Mouse (Mus musculus): ENCODE results near the gene Tnnt1.
A peak's percentile ranks its signal among the peaks of the same experiment; 100 is the strongest.

Tnnt1 gene

GRCm38 (mm10) chr7:4498251-4498650 lies 17.9 kb downstream of the Tnnt1 start:
- no peak for DNase-seq (ENCODE audit: low read depth in 2 of 2, low spot score in 2 of 2)

- DNase-seq (ENCODE audit: low read depth in 2 of 2, low spot score in 2 of 2): no peak
Observed at GRCm38 (mm10) chr7:4497271-4497903, 18.8 kb downstream of the Tnnt1 start.

GRCm38 (mm10) chr7:4496468-4496867 lies 19.7 kb downstream of the Tnnt1 start:
- no peak for DNase-seq (ENCODE audit: low read depth in 2 of 2, low spot score in 2 of 2)

- no peak for DNase-seq (ENCODE audit: low read depth in 2 of 2, low spot score in 2 of 2)
Observed at GRCm38 (mm10) chr7:4493991-4494390, 22.2 kb downstream of the Tnnt1 start.

- DNase-seq (ENCODE audit: low read depth in 2 of 2, low spot score in 2 of 2): peak; percentile 23 to 24
Observed at GRCm38 (mm10) chr7:4492284-4493224, 23.6 kb downstream of the Tnnt1 start.

GRCm38 (mm10) chr7:4491308-4491707 lies 24.9 kb downstream of the Tnnt1 start:
- DNase-seq (ENCODE audit: low read depth in 2 of 2, low spot score in 2 of 2): no peak

- no peak for DNase-seq (ENCODE audit: low read depth in 2 of 2, low spot score in 2 of 2)
Observed at GRCm38 (mm10) chr7:4482281-4482680, 33.9 kb downstream of the Tnnt1 start.

GRCm38 (mm10) chr7:4479674-4480073 lies 36.5 kb downstream of the Tnnt1 start:
- peak; percentile 21 to 44 for DNase-seq (ENCODE audit: low read depth in 2 of 2, low spot score in 2 of 2)

GRCm38 (mm10) chr7:4478796-4479291 lies 37.3 kb downstream of the Tnnt1 start:
- DNase-seq (ENCODE audit: low read depth in 2 of 2, low spot score in 2 of 2): no peak

GRCm38 (mm10) chr7:4478021-4478795 lies 38.0 kb downstream of the Tnnt1 start:
- DNase-seq (ENCODE audit: low read depth in 2 of 2, low spot score in 2 of 2): no peak

- DNase-seq (ENCODE audit: low read depth in 2 of 2, low spot score in 2 of 2): no peak
Observed at GRCm38 (mm10) chr7:4473940-4474339, 42.2 kb downstream of the Tnnt1 start.

- DNase-seq (ENCODE audit: low read depth in 2 of 2, low spot score in 2 of 2): no peak
Observed at GRCm38 (mm10) chr7:4471179-4471555, 45.0 kb downstream of the Tnnt1 start.

- no peak for DNase-seq (ENCODE audit: low read depth in 2 of 2, low spot score in 2 of 2)
Observed at GRCm38 (mm10) chr7:4470275-4471178, 45.7 kb downstream of the Tnnt1 start.

GRCm38 (mm10) chr7:4467801-4468200 lies 48.4 kb downstream of the Tnnt1 start:
- no peak for DNase-seq (ENCODE audit: low read depth in 2 of 2, low spot score in 2 of 2)

GRCm38 (mm10) chr7:4464194-4464824 lies 51.9 kb downstream of the Tnnt1 start:
- no peak for DNase-seq (ENCODE audit: low read depth in 2 of 2, low spot score in 2 of 2)

- no peak for DNase-seq (ENCODE audit: low read depth in 2 of 2, low spot score in 2 of 2)
Observed at GRCm38 (mm10) chr7:4460576-4461434, 55.4 kb downstream of the Tnnt1 start, which contains the start of gene Eps8l1. Gene Eps8l1 (plus strand): TSS chr7:4460674.

All from CD8-positive naive resting alpha-beta T cell, adult 2 months (primary cell).